Mouse (Mus musculus) hindlimb bud, embryonic 11.5 days (tissue): ENCODE data around the gene Rgl2.
A peak's percentile ranks its signal among the peaks of the same experiment; 100 is the strongest.
"Not testable (repeated sequence)": the region's sequence is repeated elsewhere in the genome, so short reads cannot be mapped to it uniquely, and the experiment has no call there.

Experiments
- DNase-seq: peaks from one replicate; pipeline ENCODE4 v3.0.0-alpha.2; 2012; ENCODE audit warnings: low read depth, low spot score; ENCODE audit errors: extremely low spot score

Rgl2 gene

DNA sequence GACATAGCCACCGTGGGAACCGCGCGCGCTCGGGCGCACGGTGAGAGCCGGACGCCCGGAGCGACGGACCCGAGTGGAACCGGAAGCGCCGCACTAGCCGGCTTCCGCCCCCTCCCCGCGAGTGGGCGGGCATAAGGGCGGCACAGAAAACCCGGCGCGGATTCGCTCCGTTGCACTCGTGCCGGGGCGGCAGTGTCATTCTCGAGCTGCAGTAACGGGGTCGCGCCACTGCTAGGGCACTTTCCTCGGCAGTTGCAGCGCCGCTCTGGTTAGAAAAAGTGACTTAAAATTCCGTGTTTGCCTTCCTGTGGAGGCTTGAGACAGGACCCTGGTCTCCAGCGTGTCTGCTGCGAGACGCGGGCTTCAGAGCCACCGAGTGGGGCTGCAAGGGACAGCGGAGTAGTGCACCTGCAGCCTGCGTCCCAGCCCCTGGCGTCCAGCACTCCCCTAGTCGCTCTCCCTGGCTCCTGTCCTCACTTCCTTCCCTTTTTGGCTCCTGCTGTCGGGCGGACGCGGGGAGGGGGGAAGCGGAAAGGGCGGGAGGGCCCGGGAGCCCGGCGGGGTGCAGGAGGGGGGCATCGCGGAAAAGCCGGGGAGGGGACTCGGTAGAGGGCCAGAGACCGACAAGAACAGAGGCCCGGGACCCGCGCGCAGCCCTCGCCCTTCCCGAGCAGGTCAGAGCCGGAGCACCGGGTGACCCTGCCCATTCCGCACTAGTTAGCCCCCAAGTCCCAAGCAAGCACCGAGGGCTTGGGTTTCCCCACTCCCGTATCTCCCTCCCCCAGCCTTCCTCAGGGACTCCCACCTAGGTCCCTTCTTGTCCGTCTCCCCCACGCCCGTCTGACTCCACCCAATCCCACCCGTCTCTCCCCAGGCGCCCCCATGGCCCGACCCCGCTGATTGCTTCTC, at the start of gene Rgl2:
TSS of gene Rgl2 (plus strand) at position 173 of the 909 bp plus-strand sequence.
- DNase-seq: peak; percentile 77

DNA sequence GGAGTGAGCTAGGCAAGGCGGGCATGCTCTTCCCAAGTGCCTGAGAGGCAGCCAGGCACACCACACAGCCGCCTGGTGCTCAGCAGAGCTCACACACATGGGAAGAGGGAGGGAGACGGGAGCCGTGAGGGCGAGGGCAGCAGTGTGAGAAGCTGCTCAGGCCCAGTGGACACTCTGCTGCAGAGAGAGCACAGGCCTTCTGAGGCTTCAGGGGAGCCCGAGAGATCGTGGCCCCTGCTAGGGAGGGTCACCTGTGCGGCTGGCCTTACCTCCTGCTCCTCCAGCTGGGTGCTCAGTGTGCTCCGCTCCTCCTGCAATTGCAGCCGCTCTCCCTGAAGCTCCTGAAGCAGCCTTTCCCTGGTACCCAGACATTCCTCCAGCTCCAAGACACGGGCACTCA, 45.0 kb upstream of the Rgl2 start:
- DNase-seq: not testable (repeated sequence)

DNA sequence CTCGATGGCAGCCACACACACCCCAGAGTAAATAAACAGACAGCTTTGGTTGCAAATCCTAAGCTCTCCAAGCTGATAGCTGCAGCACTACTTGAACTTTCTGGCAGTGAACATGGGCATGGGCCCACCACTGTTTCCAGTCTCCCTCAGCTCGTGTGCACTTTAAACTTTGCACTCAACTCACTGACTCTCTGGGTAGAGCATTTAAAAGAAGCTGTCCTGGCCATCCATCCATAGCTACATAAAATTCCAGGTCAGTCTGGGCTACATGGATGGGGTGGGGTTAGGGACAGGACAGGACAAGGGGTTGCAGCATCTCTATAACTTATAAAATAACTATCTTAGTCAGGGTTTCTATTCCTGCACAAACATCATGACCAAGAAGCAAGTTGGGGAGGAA, 41.5 kb upstream of the Rgl2 start:
- DNase-seq: not testable (repeated sequence)

DNA sequence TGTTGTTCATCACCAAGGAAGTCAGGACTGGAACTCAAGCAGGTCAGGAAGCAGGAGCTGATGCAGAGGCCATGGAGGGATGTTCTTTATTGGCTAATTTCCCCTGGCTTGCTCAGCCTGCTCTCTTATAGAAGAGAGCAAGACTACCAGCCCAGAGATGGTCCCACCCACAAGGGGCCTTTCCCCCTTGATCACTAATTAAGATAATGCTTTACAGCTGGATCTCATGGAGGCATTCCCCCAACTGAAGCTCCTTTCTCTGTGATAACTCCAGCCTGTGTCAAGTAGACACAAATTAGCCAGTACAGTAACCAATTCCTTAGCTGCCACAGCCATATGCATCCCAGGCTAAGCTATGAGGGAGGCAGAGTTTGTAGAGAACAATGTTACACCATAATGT, 41.1 kb upstream of the Rgl2 start:
- not testable (repeated sequence) for DNase-seq

DNA sequence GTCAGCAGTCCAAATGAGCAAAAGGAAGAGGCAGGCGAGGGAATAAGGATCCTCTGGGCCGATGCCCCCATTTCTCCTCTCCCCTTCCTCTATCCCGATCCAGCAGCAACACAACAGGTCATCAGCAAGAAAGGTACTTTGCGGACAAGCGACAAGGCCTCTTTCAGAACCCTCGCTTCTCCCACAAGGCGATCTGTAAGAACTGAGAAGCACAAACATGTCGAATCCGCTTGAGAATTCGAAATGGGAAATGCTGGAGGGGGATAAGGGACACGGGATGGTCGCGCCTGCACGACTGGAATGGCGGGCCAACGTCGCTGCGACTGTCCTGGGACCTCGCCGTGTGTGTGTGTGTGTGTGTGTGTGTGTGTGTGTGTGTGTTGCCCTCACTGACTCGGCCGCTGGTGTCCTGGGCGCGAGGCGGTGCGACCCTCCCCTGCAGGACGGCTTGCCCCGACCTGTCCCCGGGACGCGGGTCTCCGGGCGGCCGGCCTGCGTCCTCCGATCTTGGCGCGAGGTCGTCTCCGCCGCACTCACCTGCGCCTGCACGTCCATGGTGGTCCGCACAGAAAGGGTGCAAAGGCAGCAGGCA, 39.3 kb upstream of the Rgl2 start:
- DNase-seq: not testable (repeated sequence)

DNA sequence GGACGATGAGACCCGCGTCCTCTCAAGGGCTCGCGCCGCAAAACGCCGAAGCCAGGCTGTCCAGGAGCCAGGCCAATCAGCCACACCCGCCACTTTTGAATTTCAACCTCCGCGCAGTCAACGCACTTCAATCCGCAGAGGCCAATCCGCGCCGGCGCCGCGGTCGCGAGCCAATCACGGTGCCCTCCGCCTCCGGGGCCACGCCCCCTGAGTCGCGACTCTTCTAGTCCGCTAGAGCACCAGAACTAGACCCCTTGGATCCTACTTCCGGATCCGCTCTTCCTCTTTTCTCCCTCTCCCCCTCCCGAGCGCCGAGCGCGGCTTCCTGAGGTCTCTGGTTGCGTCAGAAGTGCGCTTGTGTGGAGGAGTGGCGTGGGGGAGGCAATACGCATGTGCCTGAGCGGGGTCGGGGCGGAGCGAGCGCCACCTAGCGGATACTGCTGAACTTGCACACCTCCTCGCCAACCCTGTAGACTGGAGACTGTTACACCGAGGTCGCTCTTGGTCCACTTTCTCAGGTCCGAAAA, 38.7 kb upstream of the Rgl2 start, which contains the start of gene Kifc1:
TSS of gene Kifc1 (minus strand) at position 129 of the 527 bp plus-strand sequence.
- peak; percentile 99 for DNase-seq

DNA sequence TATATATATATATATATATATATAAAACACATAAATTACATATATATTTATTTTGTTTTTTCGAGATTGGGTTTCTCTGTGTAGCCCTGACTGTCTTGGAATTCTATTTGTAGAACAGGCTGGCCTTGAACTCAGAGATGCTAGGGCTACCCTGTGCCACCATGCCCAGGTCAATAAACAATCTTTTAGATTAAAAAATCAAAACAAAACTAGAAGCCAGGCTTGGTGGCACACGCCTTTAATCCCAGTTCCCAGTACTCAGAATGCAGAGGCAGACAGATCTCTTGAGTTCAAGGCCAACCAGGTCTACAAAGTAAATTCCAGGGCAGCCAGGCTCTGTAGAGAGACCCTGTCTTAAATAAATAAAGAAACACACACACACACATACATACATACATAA, 38.0 kb upstream of the Rgl2 start:
- no peak for DNase-seq

DNA sequence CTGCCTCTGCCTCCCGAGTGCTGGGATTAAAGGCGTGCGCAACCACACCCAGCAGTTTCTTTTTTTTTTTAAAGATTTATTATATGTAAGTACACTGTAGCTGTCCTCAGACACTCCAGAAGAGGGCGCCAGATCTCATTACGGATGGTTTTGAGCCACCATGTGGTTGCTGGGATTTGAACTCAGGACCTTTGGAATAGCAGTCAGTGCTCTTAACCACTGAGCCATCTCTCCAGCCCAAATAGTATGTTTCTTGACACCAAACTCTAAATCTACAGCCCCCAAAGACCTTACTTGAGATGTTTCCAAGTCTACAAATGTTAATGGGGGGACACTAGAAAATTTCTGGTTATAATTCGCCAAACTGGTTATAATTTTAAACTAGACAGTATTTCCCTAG, 37.5 kb upstream of the Rgl2 start:
- DNase-seq: not testable (repeated sequence)

DNA sequence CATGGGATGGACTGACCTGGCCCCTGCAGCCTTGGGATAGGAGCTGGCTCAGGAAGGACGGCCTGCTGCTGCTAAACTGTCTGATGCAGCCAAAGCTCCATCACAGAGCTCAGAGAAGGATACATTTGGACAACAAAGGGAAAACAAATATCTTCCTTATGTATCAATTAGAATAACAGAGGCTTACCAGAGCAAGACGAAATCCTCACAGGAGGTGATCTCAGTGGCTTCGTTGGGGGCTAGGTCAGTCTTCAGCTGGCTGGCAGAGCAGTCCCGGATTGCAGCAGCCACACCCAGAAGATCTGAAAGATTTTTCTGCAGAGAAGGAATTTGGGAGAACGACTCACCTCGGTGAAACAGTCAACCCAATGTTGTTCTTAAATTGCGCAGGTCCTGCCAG, 36.9 kb upstream of the Rgl2 start:
- no peak for DNase-seq

DNA sequence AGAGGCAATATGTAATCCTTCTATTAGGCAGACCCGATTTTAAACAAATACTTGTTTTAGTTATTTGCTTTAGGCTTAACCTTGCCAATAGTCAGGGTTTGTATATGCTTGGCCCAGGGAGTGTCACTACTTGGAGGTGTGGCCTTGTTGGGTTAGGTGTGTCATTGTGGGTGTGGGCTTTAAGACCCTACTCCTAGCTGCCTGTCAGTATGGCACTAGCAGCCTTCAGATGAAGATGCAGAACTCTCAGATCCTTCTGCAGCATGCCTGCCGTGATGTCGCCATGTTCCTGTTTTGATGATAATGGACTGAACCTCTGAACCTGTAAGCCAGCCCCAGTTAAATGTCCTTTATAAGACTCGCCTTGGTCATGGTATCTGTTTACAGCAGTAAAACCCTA, 36.3 kb upstream of the Rgl2 start:
- DNase-seq: not testable (repeated sequence)

DNA sequence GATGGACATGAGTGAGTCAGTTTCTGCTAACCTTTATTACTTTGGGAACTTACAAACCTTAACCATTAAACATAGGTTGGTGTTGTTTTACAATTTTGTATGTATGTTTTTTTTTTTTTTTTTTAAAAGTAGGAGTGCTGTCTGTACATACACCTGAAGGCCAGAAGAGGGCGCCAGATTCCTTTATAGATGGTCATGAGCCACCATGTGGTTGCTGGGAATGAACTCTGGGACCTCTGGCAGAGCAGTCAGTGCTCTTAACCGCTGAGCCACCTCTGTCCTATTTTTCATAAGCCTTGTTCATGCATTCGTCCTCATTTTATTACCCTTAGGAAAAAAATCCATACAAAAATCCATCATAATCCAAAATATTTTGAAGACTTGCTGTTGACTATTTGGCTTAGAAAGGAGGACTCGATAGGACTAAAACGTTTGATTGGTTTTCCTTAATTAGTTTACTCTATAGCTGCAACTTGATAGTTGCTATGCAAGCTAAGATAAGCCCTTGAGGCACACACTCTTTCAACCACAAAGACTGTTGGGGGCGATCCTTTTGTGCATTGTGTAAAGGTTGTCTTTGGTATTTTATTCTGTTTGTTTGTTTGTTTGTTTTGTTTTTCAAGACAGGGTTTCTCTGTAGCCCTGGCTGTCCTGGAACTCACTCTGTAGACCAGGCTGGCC, 32.1 kb upstream of the Rgl2 start:
- no peak for DNase-seq

DNA sequence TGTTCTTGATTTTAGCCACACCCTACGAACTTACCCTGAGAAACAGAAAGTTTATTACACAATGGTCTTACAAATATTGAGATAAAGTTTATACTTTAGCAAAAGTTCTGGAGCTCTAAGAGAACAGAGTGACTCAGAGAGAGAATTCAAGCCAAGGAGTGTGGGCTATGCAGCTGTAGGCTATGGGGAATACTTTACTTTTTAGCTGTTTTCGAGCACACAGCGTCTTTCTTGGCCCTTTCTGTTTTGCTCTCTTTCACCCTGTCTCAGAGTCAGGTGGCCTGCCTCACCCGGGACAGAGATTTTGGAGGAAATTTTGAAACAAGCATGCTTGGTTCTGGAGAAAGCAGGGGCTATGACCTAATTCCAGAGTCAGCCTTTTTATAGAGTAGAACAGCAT, 31.1 kb upstream of the Rgl2 start:
- DNase-seq: not testable (repeated sequence)

DNA sequence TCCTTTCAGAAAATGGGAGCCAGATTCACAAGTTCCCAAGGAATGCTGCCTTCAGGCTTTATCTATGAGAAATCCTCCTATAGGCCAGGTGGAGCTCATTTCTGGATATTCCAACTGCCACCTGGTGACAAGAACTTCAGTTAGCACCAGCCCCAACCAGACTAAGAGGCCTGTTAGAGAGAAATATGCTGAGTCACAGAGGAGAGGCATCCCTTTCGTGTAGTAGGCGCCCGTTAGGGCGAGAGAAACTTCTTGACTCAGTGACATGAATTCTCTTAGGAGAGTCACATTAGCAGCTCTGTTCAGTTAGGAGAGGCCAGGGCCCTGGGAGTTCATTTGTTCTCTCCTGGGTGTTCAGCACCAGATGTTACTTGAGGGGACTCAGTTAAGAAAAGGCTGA, 29.7 kb upstream of the Rgl2 start:
- DNase-seq: no peak

DNA sequence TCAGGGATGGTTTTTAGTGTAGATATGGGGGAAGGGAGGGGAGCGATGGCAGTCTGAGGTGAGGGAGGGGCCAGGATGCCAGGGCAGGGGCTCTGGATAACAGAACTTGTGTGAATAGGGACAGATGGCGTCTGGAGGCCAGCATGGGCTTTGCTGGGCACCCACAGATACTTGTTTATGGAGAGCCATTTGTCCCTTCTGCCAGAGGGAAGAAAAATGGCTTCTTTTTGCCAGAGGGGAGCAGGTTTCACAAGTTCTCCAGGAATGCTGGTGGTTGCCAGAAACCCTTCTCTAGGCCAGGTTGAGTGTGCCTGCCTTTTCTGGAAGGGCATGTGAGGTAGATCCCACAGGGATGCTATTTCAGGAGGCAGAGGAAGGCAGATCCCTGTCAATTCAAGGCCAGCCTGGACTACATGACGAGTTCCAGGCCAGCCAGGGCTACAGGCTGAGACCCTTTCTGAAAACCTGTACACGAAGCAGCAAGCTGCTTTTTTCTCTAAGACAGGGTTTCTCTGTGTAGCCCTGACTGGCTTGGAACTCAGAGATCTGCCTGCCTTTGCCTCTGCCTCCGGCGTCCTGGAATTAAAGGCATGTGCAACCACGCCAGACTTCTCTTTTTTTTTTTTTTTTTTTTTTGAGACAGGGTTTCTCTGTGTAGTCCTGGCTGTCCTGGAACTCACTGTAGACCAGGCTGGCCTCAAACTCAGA, 28.9 kb upstream of the Rgl2 start:
- no peak for DNase-seq

DNA sequence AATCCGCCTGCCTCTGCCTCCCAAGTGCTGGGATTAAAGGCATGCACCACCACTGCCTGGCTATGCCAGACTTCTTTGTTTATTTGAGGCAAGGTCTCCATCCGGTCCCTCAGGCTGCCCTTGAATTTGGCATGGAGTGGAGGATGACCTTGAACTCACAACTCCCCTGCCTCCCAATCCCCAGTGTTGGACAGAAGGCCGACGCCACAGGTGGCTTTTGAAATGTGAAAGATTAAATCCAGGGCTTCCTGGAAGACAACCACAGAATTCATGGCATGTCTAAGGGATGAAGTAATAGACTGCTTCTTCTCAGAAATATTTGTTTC, 28.4 kb upstream of the Rgl2 start:
- DNase-seq: no peak

DNA sequence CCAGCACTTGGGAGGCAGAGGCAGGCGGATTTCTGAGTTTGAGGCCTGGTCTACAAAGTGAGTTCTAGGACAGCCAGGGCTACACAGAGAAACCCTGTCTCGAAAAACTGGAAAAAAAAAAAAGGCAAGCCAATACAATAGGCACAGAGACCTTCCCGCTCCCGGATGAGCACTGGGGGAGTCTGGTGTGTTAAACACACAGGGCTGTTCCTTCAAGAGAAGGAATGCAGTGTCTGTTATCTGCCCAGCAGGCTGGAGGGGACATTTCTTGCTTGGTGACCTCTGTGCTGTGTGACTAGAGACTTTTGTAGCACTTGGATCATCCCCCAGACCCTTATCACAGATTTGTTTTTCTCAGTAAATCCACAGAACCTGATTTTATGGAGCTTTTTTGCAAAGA, 27.7 kb upstream of the Rgl2 start:
- no peak for DNase-seq

DNA sequence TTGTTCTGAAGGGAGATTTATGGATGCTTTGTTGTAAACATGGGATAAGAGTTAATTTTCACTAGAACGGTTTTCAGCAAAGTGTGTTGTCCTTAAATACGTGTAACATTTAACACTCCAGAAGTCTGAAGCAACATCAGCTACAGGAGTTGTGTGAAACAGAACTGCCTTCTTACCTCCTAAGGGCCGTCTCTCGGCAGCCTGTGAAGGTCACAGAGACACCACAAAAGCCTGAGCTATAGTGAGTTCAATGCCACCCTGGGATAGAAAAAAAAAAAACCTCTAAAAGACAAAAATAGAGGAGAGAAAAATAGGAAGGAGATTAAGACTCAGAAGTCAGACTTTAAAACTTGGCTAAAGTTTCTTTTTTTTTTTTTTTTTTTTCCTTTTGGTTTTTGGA, 27.3 kb upstream of the Rgl2 start:
- DNase-seq: no peak

DNA sequence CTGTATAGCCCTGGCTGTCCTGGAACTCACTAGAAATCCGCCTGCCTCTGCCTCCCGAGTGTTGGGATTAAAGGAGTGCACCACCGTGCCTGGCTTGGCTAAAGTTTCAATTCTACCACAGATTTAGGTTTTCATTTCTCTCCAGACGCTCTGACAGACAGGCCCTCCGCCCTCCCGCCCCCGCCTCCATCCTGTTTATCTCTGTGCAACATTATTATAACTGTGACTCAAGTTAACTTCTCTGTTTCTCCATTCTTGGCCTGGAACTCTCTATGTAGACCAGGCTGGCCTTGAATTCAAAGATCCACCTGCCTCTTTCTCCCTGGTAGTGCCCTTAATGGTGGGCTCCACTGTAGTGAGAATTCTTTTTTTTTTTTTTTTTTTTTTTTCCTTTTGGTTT, 26.9 kb upstream of the Rgl2 start:
- no peak for DNase-seq

DNA sequence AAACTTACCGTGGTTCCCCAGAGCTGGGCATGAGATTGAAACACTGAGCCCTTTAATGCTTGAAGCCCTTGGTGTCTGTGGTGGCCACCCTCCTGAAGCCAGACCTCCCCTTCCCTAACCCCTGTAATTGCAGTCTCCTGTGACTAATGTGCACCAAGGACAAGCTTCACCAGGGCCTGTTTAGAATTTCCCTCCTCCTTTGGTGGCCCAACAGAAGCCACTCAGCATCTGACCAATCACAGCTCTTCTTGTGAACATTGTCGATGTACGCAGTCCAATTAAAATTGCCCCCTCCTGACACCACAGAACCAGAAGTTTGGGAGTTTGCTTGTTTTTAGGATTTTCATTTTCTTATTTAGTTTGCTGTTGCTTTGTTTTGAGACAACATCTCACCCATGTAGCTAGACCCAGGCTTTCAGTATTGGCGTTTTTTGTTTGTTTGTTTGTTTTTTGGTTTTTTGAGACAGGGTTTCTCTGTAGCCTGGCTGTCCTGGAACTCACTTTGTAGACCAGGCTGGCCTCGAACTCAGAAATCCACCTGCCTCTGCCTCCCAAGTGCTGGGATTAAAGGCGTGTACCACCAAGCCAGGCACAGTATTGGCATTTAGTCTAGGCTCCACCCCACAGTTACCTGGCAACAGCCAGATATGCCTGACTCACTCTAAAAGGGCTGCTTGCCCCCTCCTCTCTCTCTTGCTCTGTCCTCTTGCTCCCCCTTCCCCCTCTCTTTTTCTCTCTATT, 25.3 kb upstream of the Rgl2 start:
- not testable (repeated sequence) for DNase-seq

DNA sequence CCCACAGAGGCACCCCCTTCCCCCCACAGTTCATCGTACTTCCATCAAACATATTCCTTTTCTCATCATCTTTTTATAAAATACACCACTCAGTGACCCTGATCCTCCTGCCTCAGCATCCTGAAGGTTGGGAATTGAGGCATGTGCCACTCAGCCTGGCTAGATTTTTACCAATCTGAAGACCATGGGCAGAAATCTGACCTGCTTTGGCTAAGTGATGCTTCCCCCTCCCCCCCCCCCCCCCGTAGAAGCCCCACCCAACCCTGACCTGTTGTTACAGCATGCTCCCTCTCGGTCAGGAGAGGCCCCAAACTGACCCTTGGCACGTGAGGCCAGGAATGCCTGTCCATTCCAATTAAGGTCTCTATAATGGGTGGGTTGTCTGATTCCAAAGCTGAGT, 24.5 kb upstream of the Rgl2 start, which contains the start of gene Platr17:
TSS of gene Platr17 (plus strand) at position 301 of the 400 bp plus-strand sequence.
- not testable (repeated sequence) for DNase-seq
